Comparison of ENCODE assay signal across 26 mouse cellular contexts in the genomic region with DNA sequence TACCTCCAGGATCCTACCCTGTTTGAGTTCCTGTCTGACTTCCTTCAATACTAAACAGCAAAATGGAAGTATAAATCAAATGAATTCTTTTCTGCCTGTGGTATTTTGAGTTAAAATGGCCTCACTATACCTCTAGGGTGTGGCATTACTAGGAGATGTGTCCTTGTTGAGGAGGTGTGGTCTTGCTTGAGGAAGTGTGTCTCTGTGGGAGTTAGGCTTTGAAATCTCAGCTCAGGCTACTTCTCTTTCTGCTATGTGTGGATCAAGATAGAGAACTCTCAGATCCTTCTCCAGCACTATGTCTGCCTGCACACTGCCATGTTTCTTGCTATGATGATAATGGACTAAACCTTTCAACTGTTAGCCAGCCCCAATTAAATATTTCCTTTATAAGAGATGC. TPM values are rescaled to one million over a fixed set of nuclear protein-coding genes. Genes with fewer than 3 reads are reported as not detected.
DNase-seq lines count a peak whose midpoint lies in the region; ATAC-seq and TF ChIP-seq lines count a peak whose summit lies in the region.
"Had no signal": no experiment of that assay in that cellular context is flagged by ENCODE, and none has a peak within 500 bp of the region (broad histone marks: within the 10 kb centered on the region; RNA-seq: fewer than 3 reads in every experiment).

No protein-coding gene starts in this region.

- TF ChIP-seq POLR2A in MEL (IDR thresholded peaks at IDR 0.05; ENCODE audit: control insufficient read depth in 1 of 2, insufficient read depth in 1 of 2, low read depth in 1 of 2, low read length in 2 of 2, poor library complexity in 1 of 2) = no peak

- no peak for TF ChIP-seq RAD21 in MEL (IDR thresholded peaks at IDR 0.05; ENCODE audit: low read depth, low read length)

- no peaks in the 10 kb centered on the region; a peak in 1 of 4 replicates for H3K4me1 ChIP-seq in MEL (ENCODE audit: control insufficient read depth in 1 of 2, insufficient read depth in 2 of 2, low read length in 2 of 2)
- H3K4me1 ChIP-seq: embryonic facial prominence, embryonic 10.5 days; embryonic facial prominence, embryonic 12.5 days; forebrain, embryonic 13.5 days; forebrain, embryonic 15.5 days had no signal

- no peaks in the 10 kb centered on the region for H3K79me2 ChIP-seq in MEL (ENCODE audit: control insufficient read depth, insufficient read depth, low read length, poor library complexity)

- H3K27ac ChIP-seq in MEL (ENCODE audit: control insufficient read depth, low read depth, low read length) = no peak overlapping the region
- H3K27ac ChIP-seq: embryonic facial prominence, embryonic 10.5 days; embryonic facial prominence, embryonic 12.5 days; forebrain, embryonic 13.5 days; forebrain, embryonic 15.5 days had no signal

- TF ChIP-seq EP300 in MEL (IDR thresholded peaks at IDR 0.05; ENCODE audit: low read depth in 1 of 2, low read length in 2 of 2) = no peak

- no peak for TF ChIP-seq CTCF in MEL (IDR thresholded peaks at IDR 0.05 in 2 of 3, conservative IDR thresholded peaks at IDR 0.05 in 1 of 3; ENCODE audit: control insufficient read depth in 1 of 3, insufficient read depth in 1 of 3, low read depth in 2 of 3, low read length in 3 of 3, poor library complexity in 1 of 3, severe bottlenecking in 1 of 3)

- no peak overlapping the region for H3K4me3 ChIP-seq in MEL (ENCODE audit: control insufficient read depth in 1 of 2, insufficient read depth in 1 of 2, low read depth in 2 of 2, low read length in 2 of 2)
- H3K4me3 ChIP-seq: embryonic facial prominence, embryonic 10.5 days; embryonic facial prominence, embryonic 12.5 days; forebrain, embryonic 13.5 days; forebrain, embryonic 15.5 days had no signal

- intact Hi-C loops in gastrocnemius, postnatal 36 days (cut with DNase I) = no loop called here

- no peaks in the 10 kb centered on the region for H3K9me3 ChIP-seq in MEL (replicated peaks; ENCODE audit: insufficient read depth, low read length)
- H3K9me3 ChIP-seq: embryonic facial prominence, embryonic 10.5 days; embryonic facial prominence, embryonic 12.5 days; forebrain, embryonic 13.5 days; forebrain, embryonic 15.5 days; G1E had no signal

- no peaks in the 10 kb centered on the region for H3K36me3 ChIP-seq in MEL (ENCODE audit: control insufficient read depth in 1 of 2, insufficient read depth in 2 of 2, low read length in 2 of 2)
- H3K36me3 ChIP-seq: embryonic facial prominence, embryonic 10.5 days; embryonic facial prominence, embryonic 12.5 days; forebrain, embryonic 15.5 days; G1E had no signal

- H3K9ac ChIP-seq in MEL (ENCODE audit: control insufficient read depth, low read depth, low read length, poor library complexity, severe bottlenecking) = no peak overlapping the region
- H3K9ac ChIP-seq: embryonic facial prominence, embryonic 12.5 days; forebrain, embryonic 13.5 days; forebrain, embryonic 15.5 days; forebrain, postnatal 0 days had no signal

- H3K27me3 ChIP-seq in MEL (ENCODE audit: control insufficient read depth in 1 of 2, insufficient read depth in 2 of 2, low read length in 2 of 2) = no peaks in the 10 kb centered on the region
- H3K27me3 ChIP-seq: embryonic facial prominence, embryonic 12.5 days; forebrain, embryonic 13.5 days; forebrain, embryonic 15.5 days had no signal

- peak; percentile 63 for DNase-seq in MEL (ENCODE audit: low read depth, low spot score)
- no peak for DNase-seq in gastrocnemius, postnatal 36 days
- DNase-seq in c-Kit-positive CD71-positive TER-119-positive erythroid progenitor cells, embryonic 14.5 days (ENCODE audit: low spot score) = no peak
- DNase-seq in kidney, postnatal 4 days = no peak
- DNase-seq: adrenal gland, adult 8-10 months; adrenal gland, postnatal 14 days; adrenal gland, postnatal 36 days; B cell, adult 2 months; cerebellum, adult 11 months; cerebellum, adult 18-20 months; cerebellum, adult 8-10 months; cerebellum, adult 9-11 months; cerebellum, postnatal 14 days; cerebellum, postnatal 36 days; forebrain, postnatal 0 days had no signal

- ATAC-seq in common myeloid progenitor, adult 5-6 weeks (replicated peaks; ENCODE audit: low read depth, poor library complexity, severe bottlenecking) = 0 out of 2 replicates have a peak, but pooled peaks have one; percentile 54
- peak; percentile 80 for ATAC-seq in megakaryocyte, adult 5-6 weeks (ENCODE audit: poor library complexity, severe bottlenecking)
- ATAC-seq in monocyte, adult 5-6 weeks (replicated peaks; ENCODE audit: insufficient number of reproducible peaks, low FRiP score, low TSS enrichment, poor library complexity, severe bottlenecking) = peak; percentile 82
- ATAC-seq: activated CD4-positive, CD25-positive, alpha-beta regulatory T cell, adult 4 months; CD4-positive, CD25-positive, alpha-beta regulatory T cell, adult 4 months; forebrain, embryonic 13.5 days; forebrain, embryonic 15.5 days; forebrain, postnatal 0 days had no signal

TF ChIP-seq in MEL, 35 proteins besides CTCF, POLR2A, EP300 and RAD21 (continues in another document):
- TF ChIP-seq RCOR1 (IDR thresholded peaks at IDR 0.05; ENCODE audit: low read depth, low read length) = peak; percentile 76
- TF ChIP-seq NELFE (IDR thresholded peaks at IDR 0.05; ENCODE audit: low read depth, low read length) = no peak
- TF ChIP-seq POLR2AphosphoS5 (IDR thresholded peaks at IDR 0.05; ENCODE audit: borderline replicate concordance, low read depth, low read length) = no peak
- no peak for TF ChIP-seq USF1 (IDR thresholded peaks at IDR 0.05; ENCODE audit: low read depth, low read length)
- no peak for TF ChIP-seq ELF1 (IDR thresholded peaks at IDR 0.05; ENCODE audit: low read depth, low read length)
- no peak for TF ChIP-seq MXI1 (IDR thresholded peaks at IDR 0.05; ENCODE audit: low read depth, low read length)
- TF ChIP-seq TCF12 (IDR thresholded peaks at IDR 0.05; ENCODE audit: low read depth, low read length) = no peak
- TF ChIP-seq GATA1 (IDR thresholded peaks at IDR 0.05; ENCODE audit: low read depth, low read length) = 0 out of 2 replicates have a peak, but pooled peaks have one; percentile 17
- no peak for TF ChIP-seq USF2 (IDR thresholded peaks at IDR 0.05; ENCODE audit: borderline replicate concordance in 1 of 2, insufficient read depth in 1 of 2, low read depth in 1 of 2, low read length in 2 of 2)
- no peak for TF ChIP-seq ETS1 (IDR thresholded peaks at IDR 0.05; ENCODE audit: low read depth, low read length)
- no peak for TF ChIP-seq POLR2AphosphoS2 (IDR thresholded peaks at IDR 0.05; ENCODE audit: low read length)
- TF ChIP-seq BHLHE40 (IDR thresholded peaks at IDR 0.05; ENCODE audit: borderline replicate concordance, low read depth, low read length) = no peak
- TF ChIP-seq MAZ (IDR thresholded peaks at IDR 0.05; ENCODE audit: low read depth, low read length) = no peak
- no peak for TF ChIP-seq SIN3A (IDR thresholded peaks at IDR 0.05; ENCODE audit: low read length)
- no peak for TF ChIP-seq MYC (IDR thresholded peaks at IDR 0.05; ENCODE audit: low read depth, low read length)
- TF ChIP-seq KAT2A (conservative IDR thresholded peaks at IDR 0.05; ENCODE audit: low read depth, low read length) = no peak

RNA-seq across cellular contexts. Expression of a gene that starts 19.3 kb away (rescaled TPM):
- total RNA-seq in MEL (2012; rRNA removed) = 0.69 and 0.96 TPM in 2 replicates
- 1 to 10 TPM in 1 of 2 experiments, not detected in 1; 1.7 TPM for polyA plus RNA-seq in MEL (2012; ENCODE audit: insufficient read depth in 1 of 2, insufficient read length in 2 of 2, low read depth in 1 of 2, low replicate concordance in 2 of 2, missing spikeins in 1 of 2)
- 14.1 and 21.0 TPM in 2 replicates for total RNA-seq in common myeloid progenitor, adult 5-6 weeks (2017)
- 0.29 and 0.39 TPM in 2 replicates for total RNA-seq in megakaryocyte, adult 5-6 weeks (2015)
- total RNA-seq in megakaryocyte, adult 5-6 weeks (2017) = 0.40 TPM in 1 of 2 replicates, not detected in the other
- 3.4 to 26.7 TPM in 2 of 3 replicates, not detected in the other for total RNA-seq in monocyte, adult 5-6 weeks (2017)
- not detected for total RNA-seq in gastrocnemius, postnatal 36 days (2021)
- total RNA-seq: CH12.LX; forebrain, postnatal 0 days had no signal
- polyA plus RNA-seq: activated CD4-positive, CD25-positive, alpha-beta regulatory T cell, adult 4 months; CD4-positive, CD25-positive, alpha-beta regulatory T cell, adult 4 months; forebrain, postnatal 0 days had no signal

RNA-seq across cellular contexts. Expression of a gene that starts 30.7 kb away (rescaled TPM):
- 48.1 and 56.9 TPM in 2 replicates for total RNA-seq in MEL (2012; rRNA removed)
- 10 to 100 TPM in 1 of 2 experiments, not detected in 1; 97.8 TPM for polyA plus RNA-seq in MEL (2012; ENCODE audit: insufficient read depth in 1 of 2, insufficient read length in 2 of 2, low read depth in 1 of 2, low replicate concordance in 2 of 2, missing spikeins in 1 of 2)
- 77.6 and 92.6 TPM in 2 replicates for total RNA-seq in common myeloid progenitor, adult 5-6 weeks (2017)
- 83.3 and 85.2 TPM in 2 replicates for total RNA-seq in megakaryocyte, adult 5-6 weeks (2015)
- total RNA-seq in megakaryocyte, adult 5-6 weeks (2017) = 32.8 and 47.1 TPM in 2 replicates
- 23.0 to 41.0 TPM (median 25.3 TPM) in 3 replicates for total RNA-seq in monocyte, adult 5-6 weeks (2017)
- 1 to 10 TPM; 4.4 to 6.7 TPM for total RNA-seq in gastrocnemius, postnatal 36 days (2021)

RNA-seq across cellular contexts. Expression of a gene that starts 30.8 kb away (rescaled TPM):
- total RNA-seq in MEL (2012; rRNA removed) = 21.2 and 21.5 TPM in 2 replicates
- polyA plus RNA-seq in MEL (2012; ENCODE audit: insufficient read depth in 1 of 2, insufficient read length in 2 of 2, low read depth in 1 of 2, low replicate concordance in 2 of 2, missing spikeins in 1 of 2) = 10 to 100 TPM in 1 of 2 experiments, not detected in 1; 24.4 TPM
- 58.8 and 59.1 TPM in 2 replicates for total RNA-seq in common myeloid progenitor, adult 5-6 weeks (2017)
- total RNA-seq in megakaryocyte, adult 5-6 weeks (2015) = 40.3 and 42.5 TPM in 2 replicates
- total RNA-seq in megakaryocyte, adult 5-6 weeks (2017) = 52.8 and 53.3 TPM in 2 replicates
- total RNA-seq in monocyte, adult 5-6 weeks (2017) = 106 to 120 TPM (median 118 TPM) in 3 replicates
- total RNA-seq in gastrocnemius, postnatal 36 days (2021) = 10 to 100 TPM in 1 of 2 experiments, 1 to 10 TPM in 1; 9.2 to 10.6 TPM

RNA-seq across cellular contexts. Expression of a gene that starts 32.8 kb away (rescaled TPM):
- 0.04 and 0.26 TPM in 2 replicates for total RNA-seq in MEL (2012; rRNA removed)
- polyA plus RNA-seq in MEL (2012; ENCODE audit: insufficient read depth in 1 of 2, insufficient read length in 2 of 2, low read depth in 1 of 2, low replicate concordance in 2 of 2, missing spikeins in 1 of 2) = under 1 TPM in 1 of 2 experiments, not detected in 1; 0.26 TPM
- total RNA-seq in common myeloid progenitor, adult 5-6 weeks (2017) = not detected in 2 replicates
- total RNA-seq in megakaryocyte, adult 5-6 weeks (2015) = 50.6 and 58.3 TPM in 2 replicates
- total RNA-seq in megakaryocyte, adult 5-6 weeks (2017) = 85.8 and 90.5 TPM in 2 replicates
- total RNA-seq in monocyte, adult 5-6 weeks (2017) = 2.4 to 11.1 TPM (median 5.7 TPM) in 3 replicates
- total RNA-seq in gastrocnemius, postnatal 36 days (2021) = under 1 TPM; 0.33 to 0.49 TPM
- total RNA-seq: CH12.LX had no signal
- polyA plus RNA-seq: activated CD4-positive, CD25-positive, alpha-beta regulatory T cell, adult 4 months; CD4-positive, CD25-positive, alpha-beta regulatory T cell, adult 4 months had no signal

RNA-seq across cellular contexts. Expression of a gene that starts 53.7 kb away (rescaled TPM):
- total RNA-seq in MEL (2012; rRNA removed) = 0.19 and 0.23 TPM in 2 replicates
- under 1 TPM in 1 of 2 experiments, not detected in 1; 0.42 TPM for polyA plus RNA-seq in MEL (2012; ENCODE audit: insufficient read depth in 1 of 2, insufficient read length in 2 of 2, low read depth in 1 of 2, low replicate concordance in 2 of 2, missing spikeins in 1 of 2)
- total RNA-seq in common myeloid progenitor, adult 5-6 weeks (2017) = 0.05 and 1.4 TPM in 2 replicates
- total RNA-seq in megakaryocyte, adult 5-6 weeks (2015) = 0.45 TPM in 1 of 2 replicates, not detected in the other
- 0.20 TPM in 1 of 2 replicates, not detected in the other for total RNA-seq in megakaryocyte, adult 5-6 weeks (2017)
- 0.39 TPM in 1 of 3 replicates, not detected in the others for total RNA-seq in monocyte, adult 5-6 weeks (2017)
- total RNA-seq in gastrocnemius, postnatal 36 days (2021) = 100 to 1,000 TPM; 445 to 493 TPM
- polyA plus RNA-seq: G1E had no signal
